Mouse (Mus musculus) left cerebral cortex, postnatal 14 days (tissue): Measurements from ENCODE around the gene Dnah12. TPM values are rescaled to one million over a fixed set of nuclear protein-coding genes. Genes with fewer than 3 reads are reported as not detected.
"Not testable (repeated sequence)": the region's sequence is repeated elsewhere in the genome, so short reads cannot be mapped to it uniquely, and the experiment has no call there.

ENCODE experiments used
- DNase-seq, 2 experiments: peaks; one replicate each; pipeline ENCODE4 v3.0.0; 2021 to 2022; ENCODE audit warnings: low spot score in 2 of 2, mixed read lengths in 1 of 2
- intact Hi-C: fragments of 180-260 bp; cut with DNase I; formaldehyde crosslinking; loops from one replicate; pipeline ENCODE4 v1.15.1; 2025
- total RNA-seq, 2 experiments: library from RNA; stranded (reverse); gene quantifications; 2 replicates each; pipeline ENCODE4 v1.2.3; 2021

The Dnah12 gene
- total RNA-seq, 2 experiments from 2014 or later, result 0.15 to 0.17 TPM

- DNase-seq, result no peak
- intact Hi-C loops, result no loop called here
These were observed 165.3 kb downstream of the Dnah12 start for GRCm38 (mm10) chr14:26858364-26858763.

GRCm38 (mm10) chr14:26859024-26859423, 165.9 kb downstream of the Dnah12 start:
- peak; percentile 8 to 9 for DNase-seq
- intact Hi-C loops, result no loop called here

GRCm38 (mm10) chr14:26867356-26867755, 174.3 kb downstream of the Dnah12 start:
- DNase-seq, result no peak
- intact Hi-C loops, result no loop called here

- intact Hi-C loops, result no loop called here
These were observed 175.2 kb downstream of the Dnah12 start for GRCm38 (mm10) chr14:26868299-26868698.

GRCm38 (mm10) chr14:26878756-26879155, 185.7 kb downstream of the Dnah12 start:
- DNase-seq, result no peak
- intact Hi-C loops, result no loop called here

More at GRCm38 (mm10) chr14:26868299-26868698, 175.2 kb downstream of the Dnah12 start:
- no peak for DNase-seq

GRCm38 (mm10) chr14:26879976-26880375, 186.9 kb downstream of the Dnah12 start:
- intact Hi-C loops, result no loop called here
- DNase-seq, result no peak

GRCm38 (mm10) chr14:26881700-26882099, 188.6 kb downstream of the Dnah12 start:
- DNase-seq, result no peak
- intact Hi-C loops, result no loop called here

- intact Hi-C loops, result no loop called here
- no peak for DNase-seq
These were observed 194.2 kb downstream of the Dnah12 start for GRCm38 (mm10) chr14:26887244-26887643.

GRCm38 (mm10) chr14:26890777-26891176, 197.7 kb downstream of the Dnah12 start:
- intact Hi-C loops, result no loop called here
- no peak for DNase-seq

- no peak for DNase-seq
- intact Hi-C loops, result no loop called here
These were observed 201.3 kb downstream of the Dnah12 start, which contains the start of gene Asb14 for GRCm38 (mm10) chr14:26894392-26894791. Asb14 (plus strand) TSS chr14:26894557.

GRCm38 (mm10) chr14:26899490-26899889, 206.4 kb downstream of the Dnah12 start:
- DNase-seq, result no peak
- intact Hi-C loops, result no loop called here

GRCm38 (mm10) chr14:26900893-26901292, 207.8 kb downstream of the Dnah12 start:
- peak in 1 of 2 experiments; percentile 17 for DNase-seq
- intact Hi-C loops, result no loop called here

- DNase-seq, result no peak
- intact Hi-C loops, result no loop called here
These were observed 214.3 kb downstream of the Dnah12 start for GRCm38 (mm10) chr14:26907401-26907800.

GRCm38 (mm10) chr14:26910461-26910860, 217.4 kb downstream of the Dnah12 start:
- DNase-seq, result not testable (repeated sequence)
- intact Hi-C loops, result loop anchor here (10.0 kb wide), 1 partner anchor 246 kb away; the partner anchor contains the start of gene Pde12

- intact Hi-C loops, result loop anchor here (10.0 kb wide), 1 partner anchor 246 kb away; the partner anchor contains the start of gene Pde12
- no peak for DNase-seq
These were observed 218.1 kb downstream of the Dnah12 start for GRCm38 (mm10) chr14:26911201-26911600.

GRCm38 (mm10) chr14:26911826-26912225, 218.8 kb downstream of the Dnah12 start:
- no peak for DNase-seq
- intact Hi-C loops, result loop anchor here (10.0 kb wide), 1 partner anchor 247 kb away; the partner anchor contains the start of gene Pde12

GRCm38 (mm10) chr14:26913681-26914268, 220.7 kb downstream of the Dnah12 start:
- intact Hi-C loops, result loop anchor here (10.0 kb wide), 1 partner anchor 249 kb away; the partner anchor contains the start of gene Pde12
- DNase-seq, result peak; percentile 18 to 41

- no peak for DNase-seq
- intact Hi-C loops, result loop anchor here (10.0 kb wide), 1 partner anchor 255 kb away; the partner anchor contains the start of gene Pde12
These were observed 226.2 kb downstream of the Dnah12 start for GRCm38 (mm10) chr14:26919310-26919709.

- DNase-seq, result no peak
- intact Hi-C loops, result no loop called here
These were observed 230.8 kb downstream of the Dnah12 start for GRCm38 (mm10) chr14:26923702-26924421.

GRCm38 (mm10) chr14:26934891-26935290, 241.8 kb downstream of the Dnah12 start:
- DNase-seq, result no peak
- intact Hi-C loops, result no loop called here

- intact Hi-C loops, result no loop called here
- no peak for DNase-seq
These were observed 242.5 kb downstream of the Dnah12 start for GRCm38 (mm10) chr14:26935558-26935957.
